Mouse (Mus musculus): ENCODE measurements around the gene Tmem104. TPM values are rescaled to one million over a fixed set of nuclear protein-coding genes. Genes with fewer than 3 reads are reported as not detected.

The Tmem104 gene
- total and polyA plus RNA-seq, 2 experiments from 2014 or later, result 7.6 to 8.8 TPM

DNA sequence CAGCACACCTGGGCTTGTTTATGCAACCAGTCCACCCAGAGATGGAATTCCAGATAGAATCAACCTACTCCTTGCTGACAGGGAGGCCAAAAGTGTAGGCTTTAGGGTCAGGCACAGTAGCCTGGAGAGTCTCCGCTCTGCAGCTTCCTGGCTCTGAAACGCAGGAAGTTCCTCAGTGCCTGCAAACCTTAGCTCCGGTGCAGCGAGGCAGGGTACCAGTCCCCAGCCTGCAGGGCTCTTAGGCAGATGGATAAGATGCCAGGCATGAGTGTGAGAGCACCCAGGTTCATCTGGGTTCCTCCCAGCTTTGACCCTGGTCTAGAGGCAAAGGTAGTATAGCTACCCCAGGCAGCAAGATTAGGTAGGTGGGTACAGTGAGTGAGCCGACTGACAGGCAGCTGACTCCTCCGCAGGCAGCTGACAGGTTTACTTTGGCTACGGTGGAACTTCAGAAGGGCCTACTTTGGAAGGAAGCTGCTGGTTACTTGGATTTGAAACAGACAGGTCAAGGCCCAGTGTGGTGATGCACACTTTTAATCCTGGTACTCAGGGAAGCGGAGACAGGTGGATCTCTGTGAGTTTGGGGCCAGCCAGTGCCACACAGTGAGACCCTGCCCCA lies 19.5 kb upstream of the Tmem104 start:
- DNase-seq (no peak), ATAC-seq (no peak)
- Histone ChIP-seq H3K27ac (ENCODE audit: low read depth, low read length) (no peak overlapping the region), H3K4me3 (ENCODE audit: low read depth, low read length) (no peak overlapping the region), H3K27me3 (ENCODE audit: insufficient read depth, low read length) (peaks cover 18% of the 10 kb centered on the region), H3K9ac (no peak overlapping the region), H3K4me2 (ENCODE audit: low read depth) (no peak overlapping the region), H3K36me3 (ENCODE audit: insufficient read depth) (no peaks in the 10 kb centered on the region), H3K9me3 (ENCODE audit: low read length) (no peaks in the 10 kb centered on the region), H3K4me1 (ENCODE audit: insufficient read depth) (no peaks in the 10 kb centered on the region; the same call in 1 of the 2 replicates)
- no peak for TF ChIP-seq CTCF (IDR thresholded peaks at IDR 0.05; ENCODE audit: low read depth)
- WGBS, result 87% methylated on average over 8 of the region's 8 CpGs

- 90% methylated on average over 4 of the region's 4 CpGs for WGBS
- Histone ChIP-seq H3K4me3 (ENCODE audit: low read depth, low read length) (no peak overlapping the region), H3K27ac (ENCODE audit: low read depth, low read length) (no peak overlapping the region), H3K4me2 (ENCODE audit: low read depth) (no peak overlapping the region), H3K36me3 (ENCODE audit: insufficient read depth) (no peaks in the 10 kb centered on the region), H3K9ac (no peak overlapping the region), H3K4me1 (ENCODE audit: insufficient read depth) (no peaks in the 10 kb centered on the region; the same call in 1 of the 2 replicates), H3K27me3 (ENCODE audit: insufficient read depth, low read length) (peaks cover 13% of the 10 kb centered on the region), H3K9me3 (ENCODE audit: low read length) (no peaks in the 10 kb centered on the region)
- ATAC-seq (no peak), DNase-seq (no peak)
- TF ChIP-seq CTCF (IDR thresholded peaks at IDR 0.05; ENCODE audit: low read depth), result no peak
These were observed 17.9 kb upstream of the Tmem104 start for GRCm38 (mm10) chr11:115169430-115169829.

- H3K4me3 ChIP-seq (ENCODE audit: low read depth, low read length), result no peak overlapping the region
- H3K27ac ChIP-seq (ENCODE audit: low read depth, low read length), result no peak overlapping the region
- no peak overlapping the region for H3K4me2 ChIP-seq (ENCODE audit: low read depth)
- DNase-seq (no peak), ATAC-seq (no peak)
- H3K27me3 ChIP-seq (ENCODE audit: insufficient read depth, low read length), result no peaks in the 10 kb centered on the region
- H3K9ac ChIP-seq, result no peak overlapping the region
- no peaks in the 10 kb centered on the region for H3K36me3 ChIP-seq (ENCODE audit: insufficient read depth)
- H3K4me1 ChIP-seq (ENCODE audit: insufficient read depth), result 0 out of 2 replicates have a peak, but pooled peaks cover 3% of the 10 kb centered on the region
- 50% methylated on average over 8 of the region's 8 CpGs for WGBS
- no peaks in the 10 kb centered on the region for H3K9me3 ChIP-seq (ENCODE audit: low read length)
- no peak for TF ChIP-seq CTCF (IDR thresholded peaks at IDR 0.05; ENCODE audit: low read depth)
These were observed 16.2 kb upstream of the Tmem104 start for GRCm38 (mm10) chr11:115171125-115171524.

- Histone ChIP-seq H3K4me1 (ENCODE audit: insufficient read depth) (0 out of 2 replicates have a peak, but pooled peaks cover 7% of the 10 kb centered on the region), H3K36me3 (ENCODE audit: insufficient read depth) (no peaks in the 10 kb centered on the region), H3K4me3 (ENCODE audit: low read depth, low read length) (no peak overlapping the region), H3K27me3 (ENCODE audit: insufficient read depth, low read length) (no peaks in the 10 kb centered on the region), H3K9ac (no peak overlapping the region), H3K9me3 (ENCODE audit: low read length) (no peaks in the 10 kb centered on the region), H3K27ac (ENCODE audit: low read depth, low read length) (no peak overlapping the region), H3K4me2 (ENCODE audit: low read depth) (no peak overlapping the region)
- TF ChIP-seq CTCF (IDR thresholded peaks at IDR 0.05; ENCODE audit: low read depth), result no peak
- ATAC-seq, result no peak
- no peak for DNase-seq
- 36% methylated on average over 4 of the region's 4 CpGs for WGBS
These were observed 14.4 kb upstream of the Tmem104 start for GRCm38 (mm10) chr11:115172825-115173287.

DNA sequence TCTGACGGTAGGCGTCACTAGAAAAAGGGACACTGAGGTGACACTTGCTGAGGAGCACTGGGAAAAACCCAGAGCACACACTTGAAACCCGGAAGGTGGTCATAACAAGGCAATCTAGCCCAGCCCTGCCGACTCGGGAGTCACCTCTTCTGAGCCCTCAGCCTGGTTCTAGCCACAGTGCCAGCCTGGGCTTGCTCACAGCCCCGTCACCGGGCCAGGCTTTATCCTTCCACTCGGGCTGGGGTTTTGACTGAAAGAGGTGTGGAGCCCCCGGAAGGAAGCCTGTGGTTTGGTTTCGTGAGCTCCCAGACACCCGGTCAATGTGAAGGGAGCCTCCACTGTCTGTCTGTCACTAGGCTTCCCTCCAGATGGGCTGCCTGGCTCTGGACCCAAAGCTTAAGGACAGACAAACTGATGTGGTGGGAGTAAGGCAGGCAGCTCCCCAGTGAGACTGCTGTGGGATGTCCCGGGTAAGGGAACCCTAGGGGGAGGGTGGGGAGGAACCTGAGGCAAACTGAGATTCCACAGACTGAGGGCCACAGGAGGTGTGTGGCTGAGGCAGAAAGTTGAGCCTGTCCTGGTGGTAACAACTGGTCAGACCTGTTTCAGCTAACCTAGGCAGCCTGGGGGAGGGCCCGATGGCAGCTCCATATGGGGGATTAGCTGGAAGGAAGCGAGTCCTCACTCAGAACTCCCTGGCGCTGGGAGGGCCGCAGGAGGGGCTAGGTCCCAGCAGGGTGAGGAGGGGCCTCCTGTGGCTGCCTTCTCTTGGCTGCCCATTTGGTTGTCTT lies 13.5 kb upstream of the Tmem104 start:
- Histone ChIP-seq H3K27ac (ENCODE audit: low read depth, low read length) (no peak overlapping the region), H3K27me3 (ENCODE audit: insufficient read depth, low read length) (no peaks in the 10 kb centered on the region), H3K4me3 (ENCODE audit: low read depth, low read length) (no peak overlapping the region), H3K4me2 (ENCODE audit: low read depth) (no peak overlapping the region), H3K9ac (no peak overlapping the region), H3K36me3 (ENCODE audit: insufficient read depth) (no peaks in the 10 kb centered on the region), H3K4me1 (ENCODE audit: insufficient read depth) (0 out of 2 replicates have a peak, but pooled peaks cover 7% of the 10 kb centered on the region), H3K9me3 (ENCODE audit: low read length) (no peaks in the 10 kb centered on the region)
- 17% methylated on average over 16 of the region's 16 CpGs for WGBS
- ATAC-seq (no peak), DNase-seq (no peak)
- no peak for TF ChIP-seq CTCF (IDR thresholded peaks at IDR 0.05; ENCODE audit: low read depth)

DNA sequence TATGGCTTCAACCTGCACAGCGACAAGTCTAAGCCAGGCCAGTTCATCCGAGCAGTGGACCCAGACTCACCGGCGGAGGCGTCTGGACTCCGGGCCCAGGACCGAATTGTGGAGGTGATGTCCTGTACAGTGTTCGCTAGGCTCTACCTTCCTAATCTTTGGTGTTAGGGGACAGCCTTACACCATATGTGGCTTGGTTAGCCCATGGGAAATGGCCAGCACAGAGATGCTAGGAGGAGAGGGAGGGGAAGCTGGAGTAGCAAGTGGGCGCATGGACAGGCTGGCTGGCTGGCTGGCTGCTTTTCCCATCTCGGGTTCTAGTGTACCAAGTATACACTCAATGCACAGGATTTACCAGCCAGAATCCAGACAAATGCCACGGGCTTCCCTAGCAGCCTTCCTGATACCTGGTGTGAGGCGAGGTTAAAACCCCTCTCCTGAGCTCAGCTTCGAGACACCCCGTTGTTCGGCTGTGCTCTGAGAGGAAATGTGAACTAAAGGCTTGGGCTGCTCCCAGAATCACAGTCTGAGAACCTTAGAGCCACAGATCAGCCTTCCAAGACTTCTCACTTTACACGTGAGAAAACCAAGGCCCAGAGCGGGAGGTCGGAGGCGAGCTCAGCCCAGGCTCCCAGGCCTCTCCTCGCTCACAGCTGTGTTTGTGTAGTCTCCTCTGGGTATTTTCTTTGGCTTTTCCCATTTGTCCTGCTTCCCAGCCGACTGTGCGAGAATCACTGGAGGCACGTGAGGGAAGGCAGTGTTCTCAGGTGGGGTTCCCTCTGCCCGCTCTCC lies 10.7 kb upstream of the Tmem104 start:
- no peak overlapping the region; the same call in 1 of the 2 replicates for H3K27ac ChIP-seq (ENCODE audit: low read depth, low read length)
- H3K36me3 ChIP-seq (ENCODE audit: insufficient read depth), result no peaks in the 10 kb centered on the region; the same call in 1 of the 2 replicates
- H3K4me3 ChIP-seq (ENCODE audit: low read depth, low read length), result no peak overlapping the region
- TF ChIP-seq CTCF (IDR thresholded peaks at IDR 0.05; ENCODE audit: low read depth), result no peak
- H3K4me2 ChIP-seq (ENCODE audit: low read depth), result no peak overlapping the region
- 0 out of 2 replicates have a peak overlapping the region, but pooled peaks have one; percentile 14 for H3K9ac ChIP-seq
- no peaks in the 10 kb centered on the region for H3K27me3 ChIP-seq (ENCODE audit: insufficient read depth, low read length)
- no peak for DNase-seq
- 0 out of 2 replicates have a peak, but pooled peaks cover 7% of the 10 kb centered on the region for H3K4me1 ChIP-seq (ENCODE audit: insufficient read depth)
- no peaks in the 10 kb centered on the region for H3K9me3 ChIP-seq (ENCODE audit: low read length)
- no peak for ATAC-seq
- 64% methylated on average over 24 of the region's 24 CpGs for WGBS
